Mouse (Mus musculus) gastrocnemius, postnatal 36 days (tissue): ENCODE data around the gene Higd1a. TPM values are rescaled to one million over a fixed set of nuclear protein-coding genes. Genes with fewer than 3 reads are reported as not detected.

Source experiments
- DNase-seq, 2 experiments: peaks; one replicate each; pipeline ENCODE4 v3.0.0; 2022
- intact Hi-C: fragments of 180-260 bp; cut with DNase I; formaldehyde crosslinking; loops from one replicate; pipeline ENCODE4 v1.15.1; 2025
- total RNA-seq, 2 experiments: library from RNA; stranded (reverse); gene quantifications; 2 replicates each; pipeline ENCODE4 v1.2.3; 2021

Higd1a gene
- total RNA-seq, 2 experiments from 2014 or later, result 96.5 to 97.5 TPM

- DNase-seq, result no peak
- intact Hi-C loops, result no loop called here
These were observed 49.7 kb downstream of the Higd1a start for GRCm38 (mm10) chr9:121808511-121808910.

GRCm38 (mm10) chr9:121807947-121808346, 50.2 kb downstream of the Higd1a start:
- intact Hi-C loops, result no loop called here
- DNase-seq, result no peak

GRCm38 (mm10) chr9:121807546-121807945, 50.6 kb downstream of the Higd1a start:
- no peak for DNase-seq
- intact Hi-C loops, result no loop called here

- intact Hi-C loops, result no loop called here
- DNase-seq, result no peak
These were observed 55.4 kb downstream of the Higd1a start for GRCm38 (mm10) chr9:121802747-121803146.

GRCm38 (mm10) chr9:121798887-121799520, 59.2 kb downstream of the Higd1a start:
- DNase-seq, result no peak
- intact Hi-C loops, result no loop called here

Other genes starting within 250 kb of the Higd1a start
- gene Lyzl4, start 216.3 kb downstream of the Higd1a start, total RNA-seq, result not detected
- 1 to 10 TPM; 1.8 to 4.5 TPM for gene Vipr1, start 215.6 kb downstream of the Higd1a start, total RNA-seq
- 1 to 10 TPM; 4.7 to 4.9 TPM for gene Sec22c, start 152.9 kb downstream of the Higd1a start, total RNA-seq
- 100 to 1,000 TPM in 1 of 2 experiments, 10 to 100 TPM in 1; 95.2 to 104 TPM for gene Ss18l2, start 148.0 kb downstream of the Higd1a start, total RNA-seq
- 10 to 100 TPM; 27.4 to 31.6 TPM for gene Nktr, start 139.2 kb downstream of the Higd1a start, total RNA-seq
- 100 to 1,000 TPM in 1 of 2 experiments, 10 to 100 TPM in 1; 98.5 to 111 TPM for gene Zfp651, start 99.0 kb downstream of the Higd1a start, total RNA-seq
- 100 to 1,000 TPM; 113 to 117 TPM for gene Klhl40, start 80.8 kb downstream of the Higd1a start, total RNA-seq
- gene Hhatl, start 65.9 kb downstream of the Higd1a start, total RNA-seq, result 100 to 1,000 TPM; 157 to 170 TPM
- gene Ccdc13, start 18.9 kb downstream of the Higd1a start, total RNA-seq, result under 1 TPM in 1 of 2 experiments, not detected in 1; 0.17 TPM
- gene Ackr2, start 40.0 kb upstream of the Higd1a start, total RNA-seq, result under 1 TPM; 0.71 to 0.89 TPM
- gene Cyp8b1, start 57.9 kb upstream of the Higd1a start, total RNA-seq, result not detected
- 1 to 10 TPM; 1.3 to 1.4 TPM for gene Fam198a, start 92.6 kb upstream of the Higd1a start, total RNA-seq
- gene Pomgnt2, start 138.7 kb upstream of the Higd1a start, total RNA-seq, result 10 to 100 TPM; 10.4 to 11.8 TPM